Mouse (Mus musculus) retina, adult 2 months (tissue): ENCODE results near the gene Hist2h3c2.
"Not testable (repeated sequence)": the region's sequence is repeated elsewhere in the genome, so short reads cannot be mapped to it uniquely, and the experiment has no call there.

Source experiments
- DNase-seq: peaks from one replicate; pipeline ENCODE4 v3.0.0-alpha.2; 2012; ENCODE audit warnings: low read depth, low spot score

Hist2h3c2 gene

GRCm38 (mm10) chr3:96238954-96239793 is at the start of gene Hist2h3c2:
Gene Hist2h3c2 (minus strand): TSS chr3:96239127.
- not testable (repeated sequence) for DNase-seq

GRCm38 (mm10) chr3:96287334-96287733 is 48.4 kb upstream of the Hist2h3c2 start:
- DNase-seq: not testable (repeated sequence)

- DNase-seq: no peak
These were observed 45.5 kb upstream of the Hist2h3c2 start for GRCm38 (mm10) chr3:96284457-96284856.

- DNase-seq: no peak
These were observed 41.7 kb upstream of the Hist2h3c2 start for GRCm38 (mm10) chr3:96280660-96281059.

- DNase-seq: no peak
These were observed 39.1 kb upstream of the Hist2h3c2 start for GRCm38 (mm10) chr3:96277800-96278624.

- no peak for DNase-seq
These were observed 38.5 kb upstream of the Hist2h3c2 start for GRCm38 (mm10) chr3:96277428-96277799.

- DNase-seq: no peak
These were observed 34.9 kb upstream of the Hist2h3c2 start for GRCm38 (mm10) chr3:96273591-96274465.

- peak; percentile 86 for DNase-seq
These were observed 30.9 kb upstream of the Hist2h3c2 start, which contains the start of gene Hist2h2bb for GRCm38 (mm10) chr3:96269511-96270474. Gene Hist2h2bb (plus strand): TSS chr3:96269752.

GRCm38 (mm10) chr3:96268776-96269378 is 29.9 kb upstream of the Hist2h3c2 start:
- DNase-seq: not testable (repeated sequence)

GRCm38 (mm10) chr3:96268051-96268775 is 29.3 kb upstream of the Hist2h3c2 start, which contains the start of gene Hist2h3b:
Gene Hist2h3b (plus strand): TSS chr3:96268654.
- DNase-seq: no peak

GRCm38 (mm10) chr3:96267541-96267940 is 28.6 kb upstream of the Hist2h3c2 start:
- no peak for DNase-seq

- DNase-seq: no peak
These were observed 27.3 kb upstream of the Hist2h3c2 start for GRCm38 (mm10) chr3:96266132-96266710.

- no peak for DNase-seq
These were observed 25.6 kb upstream of the Hist2h3c2 start for GRCm38 (mm10) chr3:96264404-96264949.

- DNase-seq: no peak
These were observed 24.9 kb upstream of the Hist2h3c2 start for GRCm38 (mm10) chr3:96263558-96264403.

GRCm38 (mm10) chr3:96262979-96263550 is 24.1 kb upstream of the Hist2h3c2 start, which contains the start of gene Hist2h4:
Gene Hist2h4 (minus strand): TSS chr3:96263311.
- DNase-seq: peak; percentile 89

GRCm38 (mm10) chr3:96262216-96262875 is 23.4 kb upstream of the Hist2h3c2 start:
- DNase-seq: no peak
